Mouse (Mus musculus) bone marrow, adult 2 months (tissue): Measurements from ENCODE around the gene Tcf19.

ENCODE experiments used
- CTCF ChIP-seq: fragments of 200-500 bp; IDR thresholded peaks from 2 replicates; pipeline ENCODE4 v1.5.1; 2011; ENCODE audit warnings: low read length, control low read depth; ENCODE audit not compliant: control insufficient read depth, insufficient read depth
- POLR2A ChIP-seq: fragments of 200-500 bp; IDR thresholded peaks from 2 replicates; pipeline ENCODE4 v1.6.1; 2011; ENCODE audit warnings: low read depth, mild to moderate bottlenecking, control low read depth, low read length, borderline replicate concordance; ENCODE audit not compliant: control insufficient read depth

DNA sequence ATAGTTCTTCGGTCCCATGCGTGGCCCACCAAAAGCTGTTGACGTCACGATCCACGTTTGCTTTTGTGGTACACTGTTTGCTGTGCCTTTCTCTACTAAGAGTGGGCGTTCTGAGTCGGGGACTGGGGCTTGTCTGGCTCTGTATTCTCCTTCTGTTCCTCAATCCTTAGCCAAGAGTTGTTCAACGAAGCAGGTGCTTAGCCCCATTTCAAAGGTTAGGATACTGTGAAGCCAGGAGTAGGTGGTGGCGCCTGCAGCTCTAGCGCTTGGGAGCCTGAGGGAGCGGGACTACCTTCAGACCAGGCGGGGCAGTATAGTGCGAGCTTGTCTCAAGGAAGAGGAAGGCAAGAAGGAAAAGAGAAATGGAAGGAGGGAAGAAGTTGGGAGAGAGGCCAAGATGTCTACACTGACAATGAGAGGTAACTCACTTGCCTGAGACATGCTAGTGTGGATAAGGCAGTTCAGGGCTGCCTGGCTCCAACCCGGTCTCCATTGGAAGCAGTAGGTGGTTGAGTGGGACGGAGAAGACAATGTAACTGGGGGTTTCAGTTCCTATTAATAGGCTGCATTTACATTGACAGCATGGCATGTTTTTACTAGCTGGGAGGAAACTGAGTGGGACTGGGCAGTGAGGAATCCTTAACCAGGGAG lies 26.3 kb upstream of the Tcf19 start:
- no peak for TF ChIP-seq POLR2A
- TF ChIP-seq CTCF, result no peak
